Mouse (Mus musculus) G1E-ER4 (cell line): ENCODE measurements around the gene Tmco4. TPM values are rescaled to one million over a fixed set of nuclear protein-coding genes. Genes with fewer than 3 reads are reported as not detected.

Experiments
- GATA1 ChIP-seq: IDR thresholded peaks from one replicate; pipeline ENCODE4 v1.8.0; 2012; ENCODE audit warnings: low read length, inconsistent platforms
- polyA plus RNA-seq: library from polyadenylated mRNA; stranded (reverse); fragments of >175 nt; gene quantifications from 2 replicates; pipeline ENCODE4 v1.2.3, GENCODE M21; 2012

Tmco4 gene
- polyA plus RNA-seq, 1 experiment: 16.4 TPM

- TF ChIP-seq GATA1: no peak
Observed at GRCm38 (mm10) chr4:138967485-138967884, 5.2 kb upstream of the Tmco4 start.

- TF ChIP-seq GATA1: peak; percentile 34
Observed at GRCm38 (mm10) chr4:138968772-138969556, 3.7 kb upstream of the Tmco4 start.

- no peak for TF ChIP-seq GATA1
Observed at GRCm38 (mm10) chr4:138969736-138970135, 3.0 kb upstream of the Tmco4 start.

GRCm38 (mm10) chr4:138971371-138971770 is 1.3 kb upstream of the Tmco4 start:
- TF ChIP-seq GATA1: no peak

- TF ChIP-seq GATA1: no peak
Observed at GRCm38 (mm10) chr4:138972139-138972826, 405 bp upstream of the Tmco4 start.

- no peak for TF ChIP-seq GATA1
Observed at GRCm38 (mm10) chr4:138973719-138974115, 1.0 kb downstream of the Tmco4 start.

GRCm38 (mm10) chr4:138975194-138975593 is 2.5 kb downstream of the Tmco4 start:
- no peak for TF ChIP-seq GATA1

- no peak for TF ChIP-seq GATA1
Observed at GRCm38 (mm10) chr4:138976046-138976445, 3.4 kb downstream of the Tmco4 start.

GRCm38 (mm10) chr4:138980021-138980420 is 7.3 kb downstream of the Tmco4 start:
- no peak for TF ChIP-seq GATA1

GRCm38 (mm10) chr4:138980771-138981420 is 8.2 kb downstream of the Tmco4 start:
- TF ChIP-seq GATA1: no peak

GRCm38 (mm10) chr4:138983422-138983821 is 10.7 kb downstream of the Tmco4 start:
- TF ChIP-seq GATA1: no peak

- no peak for TF ChIP-seq GATA1
Observed at GRCm38 (mm10) chr4:138984744-138985143, 12.1 kb downstream of the Tmco4 start.

GRCm38 (mm10) chr4:138986280-138986679 is 13.6 kb downstream of the Tmco4 start:
- TF ChIP-seq GATA1: no peak

GRCm38 (mm10) chr4:138994389-138994788 is 21.7 kb downstream of the Tmco4 start:
- TF ChIP-seq GATA1: no peak

GRCm38 (mm10) chr4:138996410-138996809 is 23.7 kb downstream of the Tmco4 start:
- no peak for TF ChIP-seq GATA1

- TF ChIP-seq GATA1: no peak
Observed at GRCm38 (mm10) chr4:138997121-138997520, 24.4 kb downstream of the Tmco4 start.
